Mouse (Mus musculus): ENCODE measurements at regions not wholly inside any gene's neighbourhood (a gene's known extent, or its start where the extent isn't known, plus 50 kb on each side); places are given as distances from the start of the nearest gene placed in this dataset.

DNA sequence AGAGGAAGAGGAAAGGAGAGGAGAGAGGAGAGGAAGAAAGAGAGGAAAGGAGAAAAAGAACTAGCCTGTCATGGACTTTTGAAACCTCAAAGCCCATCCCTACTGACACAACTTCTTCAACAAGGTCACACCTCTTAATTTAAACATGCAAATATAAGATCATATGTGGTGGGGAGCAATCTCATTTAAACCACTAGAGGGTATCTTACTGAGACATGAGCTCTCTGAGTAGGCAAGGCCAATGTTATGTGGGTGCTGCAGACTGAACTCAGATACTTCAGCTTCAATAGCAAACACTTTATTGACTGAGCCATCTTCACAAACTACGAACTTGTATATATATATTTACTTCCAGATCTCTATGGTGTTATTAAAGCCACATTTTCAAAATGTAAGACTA lies 156.9 kb downstream of the Mex3b start:
- DNase-seq (ENCODE audit: low spot score in 2 of 2): no peak

DNA sequence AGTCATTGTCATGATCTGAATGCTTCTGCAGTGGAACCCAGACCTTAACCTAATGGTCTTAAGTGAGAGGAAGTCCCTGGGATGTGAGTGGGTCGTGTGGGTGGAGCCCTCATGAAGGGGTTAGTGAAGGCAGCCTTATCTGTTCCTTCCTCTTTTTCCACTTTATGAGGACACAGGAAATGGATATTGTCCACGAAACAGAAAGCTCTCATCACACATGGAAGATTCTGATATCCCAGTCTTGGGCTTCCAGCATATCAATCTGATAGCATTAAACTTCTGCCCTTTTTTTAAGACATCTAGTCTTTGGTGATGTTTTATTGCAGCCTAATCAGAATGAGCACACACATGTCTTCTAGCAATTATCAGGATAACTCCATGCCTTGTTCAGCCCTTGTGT lies 164.0 kb downstream of the Mex3b start:
- no peak for DNase-seq (ENCODE audit: low spot score in 2 of 2)

DNA sequence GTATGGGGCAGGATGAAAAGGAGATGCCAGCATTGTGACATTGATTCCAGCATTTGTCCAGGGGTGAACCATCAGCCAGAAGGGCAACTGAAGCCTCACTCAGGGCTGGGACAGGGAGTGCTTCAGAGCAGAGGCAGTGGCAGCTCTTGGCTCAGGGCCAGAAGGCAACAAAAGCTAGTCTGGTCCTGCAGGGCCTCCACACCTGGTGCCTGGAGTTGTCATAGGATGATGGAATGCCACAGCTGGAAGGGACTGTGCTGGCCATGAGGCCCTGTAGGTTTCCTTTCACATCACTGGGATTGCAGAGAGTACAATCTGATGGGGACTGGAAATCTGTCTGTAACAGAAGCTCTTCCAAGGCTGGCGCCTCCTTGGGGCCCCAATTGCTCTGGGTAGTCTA lies 164.9 kb downstream of the Mex3b start:
- no peak for DNase-seq (ENCODE audit: low spot score in 2 of 2)

DNA sequence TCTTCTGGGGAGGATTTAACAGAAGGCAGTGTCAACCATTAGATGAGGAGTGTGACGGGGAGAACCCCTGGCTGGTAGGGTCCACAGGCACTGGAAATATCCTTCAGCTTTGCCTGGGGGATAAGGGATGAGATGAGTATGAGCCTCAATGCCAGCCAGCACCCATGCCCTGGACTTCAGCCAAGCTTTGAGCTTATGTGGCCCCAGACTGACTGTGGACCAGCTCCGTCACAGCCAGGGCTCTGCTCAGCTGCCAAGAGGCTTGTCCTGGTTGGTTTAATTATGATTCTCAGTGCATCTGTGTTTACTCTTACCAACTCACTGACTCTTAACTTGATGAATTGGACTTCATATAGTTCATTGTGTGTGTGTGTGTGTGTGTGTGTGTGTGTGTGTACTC lies 165.8 kb downstream of the Mex3b start:
- no peak for DNase-seq (ENCODE audit: low spot score in 2 of 2)

DNA sequence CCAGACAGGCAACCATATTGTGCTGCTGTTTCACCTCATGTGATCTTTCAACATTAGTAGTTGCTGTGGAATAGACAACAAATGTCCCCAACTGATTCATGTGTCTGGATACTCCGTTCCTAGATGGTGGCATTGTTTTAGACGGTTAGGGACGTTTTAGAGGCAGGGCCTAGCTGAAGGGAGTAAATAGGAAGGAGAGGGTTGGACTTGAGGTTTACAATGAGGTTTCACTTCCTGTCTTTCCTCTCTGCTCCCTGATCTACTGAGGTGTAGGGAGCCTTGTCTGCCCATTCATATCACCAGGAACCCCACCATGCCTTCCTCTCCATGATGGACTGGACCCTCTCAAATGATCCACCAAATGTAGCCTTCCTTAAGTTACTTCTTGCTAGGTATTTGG lies 168.1 kb downstream of the Mex3b start:
- DNase-seq (ENCODE audit: low spot score in 2 of 2): no peak

DNA sequence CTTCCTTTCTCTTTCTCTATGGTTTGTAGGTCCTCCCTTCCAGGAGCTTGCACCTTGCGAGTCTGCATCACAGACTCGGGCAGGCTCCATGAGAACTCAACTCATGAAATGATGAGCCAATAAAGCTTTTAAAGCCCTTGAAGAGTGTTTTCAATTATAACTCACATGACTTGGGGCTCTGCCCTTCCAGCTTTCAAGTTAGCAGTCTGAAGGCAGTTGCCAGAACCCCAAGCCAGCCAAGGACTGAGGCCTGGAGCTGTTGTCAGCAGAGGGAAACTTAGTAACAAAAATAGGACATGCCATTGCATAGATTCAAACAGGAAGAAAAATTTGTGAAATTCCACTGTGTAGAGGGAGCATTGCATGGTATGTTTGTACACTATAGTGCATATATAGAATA lies 169.3 kb downstream of the Mex3b start:
- DNase-seq (ENCODE audit: low spot score in 2 of 2): no peak

DNA sequence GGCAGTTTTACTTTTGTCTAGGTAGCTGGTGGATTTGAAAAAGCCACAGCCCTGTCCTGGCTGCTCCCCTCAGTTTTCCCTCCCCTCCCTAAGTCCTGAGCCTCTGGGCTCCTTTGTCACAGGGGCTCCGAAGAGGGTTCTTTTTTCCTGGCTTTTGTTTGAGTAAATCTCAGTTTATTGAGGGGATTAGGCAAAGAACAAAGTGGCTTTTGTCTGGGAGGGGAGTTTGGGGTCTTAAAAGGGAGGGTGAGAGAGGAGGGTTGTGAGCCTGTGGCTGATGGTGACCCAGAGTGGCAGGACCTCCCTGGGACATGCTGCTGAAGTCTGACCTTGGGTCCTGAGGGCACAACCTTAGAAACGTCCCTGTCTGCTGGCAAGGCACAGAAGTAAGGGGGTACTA lies 170.0 kb downstream of the Mex3b start:
- no peak for DNase-seq (ENCODE audit: low spot score in 2 of 2)

DNA sequence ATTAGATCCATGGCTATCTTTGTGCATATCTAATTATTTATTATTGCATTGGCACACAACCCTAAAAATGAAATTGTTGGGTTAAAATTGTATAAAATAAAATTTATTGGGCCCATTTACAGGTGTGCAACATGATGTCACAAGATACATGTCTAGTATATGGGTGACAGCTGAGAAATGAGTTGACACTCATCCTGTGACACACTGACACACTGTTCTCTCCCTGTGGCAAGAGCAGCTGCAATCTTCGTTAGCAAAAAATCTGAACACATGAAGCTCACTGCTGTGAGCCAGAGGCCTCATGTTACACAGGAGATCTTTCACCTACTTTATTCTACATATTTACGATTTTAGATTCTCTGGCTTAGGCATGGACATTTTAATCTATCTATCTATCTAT lies 170.6 kb downstream of the Mex3b start:
- DNase-seq (ENCODE audit: low spot score in 2 of 2): no peak

DNA sequence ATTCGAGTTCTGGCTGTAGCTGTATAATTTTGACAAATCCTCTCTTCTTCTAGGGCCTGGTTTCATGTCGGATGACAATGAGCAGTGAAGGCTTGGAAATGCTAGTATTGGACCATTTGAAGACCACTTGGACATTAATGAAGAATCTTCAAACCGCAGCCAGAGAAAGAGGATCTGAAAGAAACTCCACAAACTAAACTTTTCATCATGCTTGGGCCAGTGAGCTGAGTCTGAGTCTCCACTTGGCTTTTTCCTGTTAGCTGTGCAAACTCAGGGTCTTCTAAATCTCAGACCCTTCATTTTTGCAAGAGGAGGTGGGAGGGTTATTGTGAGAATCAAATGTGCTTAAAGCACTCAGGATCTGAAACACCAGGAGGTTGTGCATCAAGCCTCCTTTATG lies 176.6 kb downstream of the Mex3b start:
- DNase-seq (ENCODE audit: low spot score in 2 of 2): no peak

DNA sequence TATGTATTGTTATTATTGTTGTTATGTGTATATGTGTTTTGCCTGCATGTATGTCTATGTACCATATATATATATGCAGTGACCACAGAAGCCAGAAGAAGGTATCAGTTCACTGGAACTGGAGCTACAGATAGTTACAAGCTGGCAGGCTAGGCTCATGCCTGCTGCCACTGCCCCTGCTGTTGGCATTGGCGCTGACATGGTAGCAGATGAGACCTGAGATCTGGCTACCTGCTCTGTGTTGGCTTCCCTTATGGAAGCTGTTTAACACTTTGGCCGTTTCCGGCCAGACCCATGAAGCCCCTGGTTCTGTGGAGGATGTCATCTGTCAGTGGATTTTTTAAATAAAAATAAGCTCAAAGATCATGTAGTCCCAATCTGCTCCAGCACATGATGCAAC lies 178.1 kb downstream of the Mex3b start:
- DNase-seq (ENCODE audit: low spot score in 2 of 2): no peak

DNA sequence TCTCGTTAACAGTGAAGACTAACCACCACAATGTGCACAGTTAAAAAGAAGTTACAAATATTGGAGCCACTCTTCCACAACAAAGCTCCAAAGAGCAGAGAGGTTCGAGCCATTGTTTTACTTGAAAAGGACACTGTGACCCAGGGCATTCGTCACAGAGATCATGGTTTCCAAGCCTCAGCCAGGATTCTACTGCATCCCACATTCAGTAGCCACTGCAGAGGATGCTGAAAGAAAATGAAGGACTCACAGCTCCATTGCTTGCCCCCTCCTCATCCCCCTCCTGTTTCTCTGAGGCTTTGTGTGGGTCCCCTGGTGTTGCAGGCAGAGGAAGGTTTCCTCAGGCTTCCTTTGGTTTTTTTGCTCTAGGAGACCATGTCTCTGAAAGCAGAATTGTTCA lies 182.9 kb downstream of the Mex3b start:
- no peak for DNase-seq (ENCODE audit: low spot score in 2 of 2)

DNA sequence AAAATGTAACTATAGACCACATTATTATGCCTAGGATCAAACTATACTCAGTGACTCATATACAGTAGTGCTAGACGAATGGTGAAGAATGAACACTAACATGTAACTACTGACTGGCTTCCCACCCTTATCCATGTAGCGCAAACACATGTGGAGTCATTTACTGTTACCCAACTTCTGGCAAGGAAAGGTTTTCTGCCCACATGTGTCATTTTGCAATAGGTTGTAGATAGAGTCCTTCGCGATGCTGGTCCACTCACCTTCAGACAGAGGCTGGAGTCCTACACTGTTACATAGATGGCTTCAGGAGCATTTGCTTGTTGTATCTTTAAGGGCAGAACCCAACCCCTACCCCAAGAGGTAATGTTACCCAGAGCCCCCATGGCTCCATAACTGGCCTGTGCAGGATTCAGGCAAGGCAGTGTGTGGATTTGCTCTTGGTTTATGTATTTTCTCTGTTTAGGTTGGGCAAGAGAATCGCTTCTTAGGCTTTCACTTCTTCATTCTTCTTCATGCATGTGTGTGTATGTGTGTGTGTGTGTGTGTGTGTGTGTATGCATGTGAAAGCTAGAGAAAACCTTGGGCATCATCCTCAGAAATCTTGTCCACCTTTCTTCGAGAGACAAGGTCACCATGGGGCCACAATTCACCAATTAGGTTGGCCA lies 183.8 kb downstream of the Mex3b start:
- no peak for DNase-seq (ENCODE audit: low spot score in 2 of 2)

DNA sequence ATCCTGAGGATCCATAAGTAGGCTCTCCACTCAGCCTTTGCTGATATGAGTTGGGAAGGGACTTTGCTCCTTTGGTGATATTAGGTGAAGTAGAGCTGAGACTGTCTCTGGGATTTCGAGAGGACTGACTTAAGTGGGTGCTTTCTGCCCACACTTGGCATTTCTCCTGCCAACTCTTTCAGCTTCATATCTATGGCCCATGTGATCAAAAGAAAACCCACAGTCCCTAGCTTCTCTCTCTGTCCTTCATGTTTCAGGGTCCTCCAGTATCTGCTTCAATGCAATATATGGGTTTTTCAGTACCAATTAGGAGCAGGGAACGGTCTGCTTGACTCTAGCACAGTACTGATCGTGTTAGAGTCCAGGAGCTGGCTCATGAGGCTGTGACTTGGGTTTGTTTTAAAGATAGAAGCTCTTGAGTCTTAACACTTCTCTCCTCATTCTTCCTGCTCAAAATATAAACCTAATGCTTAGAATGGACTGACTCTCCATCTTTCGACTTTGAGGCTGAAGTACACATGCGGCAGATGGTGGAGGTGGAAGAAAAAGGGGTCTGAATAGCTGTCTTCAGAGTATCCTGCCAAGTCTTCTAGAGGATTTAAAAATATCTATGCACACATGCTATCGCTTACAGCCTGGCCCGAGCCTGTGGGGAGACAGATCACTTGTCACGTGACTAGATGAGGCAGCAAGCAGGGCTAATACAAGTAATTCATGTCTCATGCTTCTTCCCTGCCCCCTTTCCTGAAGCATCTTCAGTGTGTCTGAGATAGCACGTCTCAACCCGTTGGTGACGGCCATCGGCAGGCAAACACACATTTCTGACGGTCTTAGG lies 189.2 kb downstream of the Mex3b start:
- DNase-seq (ENCODE audit: low spot score in 2 of 2): peak; percentile 30 to 41

DNA sequence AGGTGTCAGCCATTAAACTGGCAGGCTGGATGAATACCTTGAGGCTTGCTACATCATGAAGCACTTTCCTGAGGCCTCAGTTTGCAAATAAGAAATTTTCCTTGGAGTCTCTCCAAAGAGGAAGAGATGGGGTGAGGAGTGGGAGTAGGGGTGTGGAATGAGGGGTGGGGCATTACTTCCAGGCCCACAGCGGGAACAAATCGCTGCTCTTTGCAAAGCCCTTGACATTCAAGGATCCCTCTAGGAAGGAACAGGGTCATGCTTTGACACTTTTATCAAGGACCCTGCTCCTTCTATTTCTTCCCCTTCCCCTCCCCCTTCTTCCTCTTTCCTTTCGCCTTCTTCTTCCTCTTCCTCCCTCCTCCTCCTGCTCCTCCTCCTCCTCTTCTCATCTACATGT lies 193.2 kb downstream of the Mex3b start:
- no peak for DNase-seq (ENCODE audit: low spot score in 2 of 2)

DNA sequence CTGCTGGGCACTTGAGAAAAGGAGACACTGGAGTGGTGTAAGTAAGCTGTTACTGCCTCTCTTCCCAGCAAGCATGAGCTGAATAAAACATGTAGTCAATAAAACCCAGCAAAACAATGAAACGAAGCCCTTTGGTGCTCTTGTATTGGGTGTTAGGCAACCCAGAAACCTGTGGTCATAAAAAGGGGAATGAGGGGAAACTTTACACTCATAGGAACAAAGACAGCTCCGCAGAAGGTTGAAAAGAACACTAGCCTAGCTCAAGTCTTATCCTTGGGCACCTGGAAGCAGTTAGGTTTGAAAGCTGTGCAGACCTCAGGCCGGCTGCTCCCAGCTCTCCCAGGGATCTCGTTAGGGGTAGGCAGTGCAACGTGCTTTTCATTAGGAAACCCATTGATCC lies 193.6 kb downstream of the Mex3b start:
- DNase-seq (ENCODE audit: low spot score in 2 of 2): no peak

DNA sequence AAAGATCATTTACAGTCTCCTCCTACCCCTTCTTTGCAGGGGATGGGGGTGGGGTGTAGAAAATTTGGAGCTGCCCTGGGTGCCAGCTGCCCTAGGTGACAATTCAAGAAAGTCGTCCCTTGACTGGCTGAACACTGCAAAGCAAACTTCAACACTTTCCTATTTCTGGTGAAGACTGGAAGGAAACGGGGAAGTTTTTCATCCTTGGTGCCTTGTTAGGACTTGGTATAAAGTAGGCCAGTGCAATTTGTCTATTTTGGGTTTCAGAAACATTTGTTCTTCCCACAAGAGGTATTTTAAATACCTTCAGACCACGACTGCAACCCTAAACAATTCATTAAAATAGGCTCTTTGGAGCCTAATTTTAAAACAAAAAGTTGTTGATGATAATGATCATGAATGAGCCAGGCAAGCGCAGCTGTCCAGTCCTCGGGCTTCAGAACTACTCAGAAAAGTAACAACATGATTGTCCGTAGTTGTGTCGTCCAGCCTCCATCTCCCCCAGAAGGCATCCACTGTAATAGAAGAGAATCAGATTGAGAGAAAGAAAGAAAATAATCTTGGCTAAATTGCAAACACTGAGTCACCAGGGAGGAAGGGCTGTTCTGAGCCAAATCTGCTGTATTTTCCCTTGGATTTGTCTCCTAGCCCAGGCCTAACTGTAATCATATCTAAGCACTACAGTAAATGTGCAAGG lies 194.2 kb downstream of the Mex3b start:
- DNase-seq (ENCODE audit: low spot score in 2 of 2): no peak

DNA sequence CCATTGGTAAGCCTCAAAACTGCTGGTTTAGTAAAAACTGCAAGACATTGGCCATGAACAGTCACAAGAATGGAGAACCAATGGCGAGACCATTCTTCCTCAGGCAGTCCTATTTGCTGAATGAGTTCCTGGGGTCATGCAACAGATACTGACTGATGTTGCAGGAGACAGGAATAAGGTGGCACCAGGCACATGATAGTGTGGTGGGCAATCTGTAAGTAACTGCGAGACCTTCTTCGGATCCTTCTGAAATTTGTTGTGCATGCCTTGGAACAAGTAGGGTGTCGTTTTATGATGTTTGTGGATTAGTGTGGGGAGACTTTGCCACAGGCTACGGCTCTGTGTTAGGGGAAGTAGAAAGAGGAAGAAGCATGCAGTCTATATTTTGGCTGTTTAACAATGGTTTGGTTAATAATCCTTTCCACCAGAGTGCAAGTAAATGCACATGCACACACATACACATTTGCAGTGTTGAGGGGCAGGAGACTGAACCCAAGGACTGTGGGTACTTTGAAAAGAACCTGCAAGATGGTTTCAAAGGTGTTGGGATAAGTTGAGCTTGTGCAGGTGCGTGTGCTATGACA lies 194.9 kb downstream of the Mex3b start:
- no peak for DNase-seq (ENCODE audit: low spot score in 2 of 2)

DNA sequence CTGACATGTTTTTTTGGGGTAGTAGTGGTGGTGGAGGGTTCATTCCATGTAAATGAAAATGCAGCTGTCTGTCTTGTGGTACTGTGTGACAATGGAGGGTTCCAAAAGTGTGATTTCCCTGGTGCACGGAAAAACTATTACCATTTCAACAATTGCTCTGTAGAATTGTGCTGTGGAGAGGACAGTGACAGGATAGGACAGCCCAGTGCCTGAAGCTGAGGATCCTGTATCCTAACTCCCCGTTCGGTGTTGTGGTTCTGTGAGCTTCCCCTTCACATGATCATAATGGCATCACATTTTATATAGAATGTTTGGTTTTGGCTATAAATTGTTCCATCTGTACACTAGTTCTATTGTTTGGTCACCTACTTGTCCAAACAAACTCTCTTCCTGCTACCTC lies 196.4 kb downstream of the Mex3b start:
- DNase-seq (ENCODE audit: low spot score in 2 of 2): no peak

DNA sequence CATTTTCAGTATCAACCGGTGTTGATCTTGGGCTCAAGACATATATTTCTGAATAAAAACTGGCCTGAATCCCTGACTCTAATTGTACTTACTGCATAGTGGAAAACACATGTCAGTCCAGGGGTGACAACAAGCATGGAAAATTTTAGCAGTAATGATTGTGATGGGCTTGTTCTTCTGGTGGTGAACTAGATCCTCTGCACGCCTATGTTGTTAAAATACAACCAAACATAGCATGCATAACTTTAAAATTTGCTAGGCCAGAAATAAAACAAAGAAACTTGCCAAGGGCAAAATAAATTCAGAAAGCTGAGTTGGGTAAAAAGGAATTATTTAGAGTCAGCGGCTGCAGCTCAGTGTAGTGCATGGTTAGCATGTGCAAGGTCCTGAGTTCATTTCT lies 198.2 kb downstream of the Mex3b start:
- DNase-seq (ENCODE audit: low spot score in 2 of 2): no peak

DNA sequence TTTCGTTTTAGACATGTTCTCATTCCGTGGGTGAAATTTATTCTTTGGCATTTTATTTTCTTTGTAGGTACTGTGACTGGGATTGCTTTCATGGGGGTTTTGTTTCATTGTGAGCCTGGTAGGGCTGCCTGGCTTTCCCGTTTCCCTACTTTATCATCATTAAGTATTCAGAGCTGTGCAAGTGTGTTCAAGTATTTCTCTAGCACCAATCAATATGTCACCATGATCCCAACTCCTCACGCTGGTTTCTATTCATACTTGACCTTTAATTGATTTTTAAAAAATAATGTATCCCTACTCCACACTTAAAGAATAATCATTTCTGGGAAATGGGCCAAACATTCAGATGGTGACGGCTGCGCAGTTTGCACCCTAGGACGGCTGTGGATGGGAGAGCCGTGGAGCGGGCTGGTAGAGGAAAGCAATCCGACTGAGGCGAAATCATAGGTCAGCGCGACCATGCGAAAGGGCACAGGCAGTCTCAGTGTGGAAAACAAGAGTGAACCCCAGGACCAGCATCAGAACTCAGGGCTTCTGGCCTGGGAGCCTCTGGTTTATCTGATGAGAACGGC lies 207.4 kb downstream of the Mex3b start:
- no peak for DNase-seq (ENCODE audit: low spot score in 2 of 2)

DNA sequence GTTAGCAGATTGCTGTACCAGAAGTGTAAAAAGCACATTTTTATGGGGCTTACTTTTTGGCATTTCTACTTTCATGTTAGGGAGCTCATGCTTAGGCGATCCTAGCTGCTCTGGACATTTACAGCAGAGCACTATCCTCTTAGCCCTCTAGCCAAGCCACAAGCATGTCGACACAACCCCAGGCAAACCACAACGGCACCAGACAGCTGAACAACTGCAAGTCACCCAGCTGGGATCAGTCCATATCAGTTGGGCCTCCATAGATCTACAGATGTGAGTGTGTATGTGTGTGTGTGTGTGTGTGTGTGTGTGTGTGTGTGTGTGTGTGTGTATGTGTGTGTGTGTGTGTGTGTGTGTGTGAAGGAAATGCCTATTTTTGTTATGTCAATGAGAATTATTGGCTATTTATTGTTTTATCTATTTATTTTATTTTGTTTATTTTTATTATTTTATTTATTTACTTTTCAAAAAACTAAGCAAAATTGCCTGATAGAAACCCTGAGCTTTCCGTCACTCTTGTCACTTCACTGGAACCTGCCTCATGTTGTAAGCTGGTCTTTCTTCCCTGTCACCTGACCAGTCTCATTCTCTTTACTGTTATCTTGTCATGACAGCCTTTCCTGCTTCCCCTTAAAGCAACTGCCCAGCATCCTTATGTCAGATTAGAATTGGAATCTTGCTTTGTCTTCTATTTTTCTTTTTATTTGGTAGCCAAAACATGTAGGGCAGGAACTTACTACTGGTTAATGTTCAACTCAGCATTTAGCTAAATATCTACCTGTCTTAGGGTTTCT lies 208.2 kb downstream of the Mex3b start:
- DNase-seq (ENCODE audit: low spot score in 2 of 2): no peak

Data from frontal cortex, postnatal 14 days (tissue).